Mouse (Mus musculus): ENCODE data around the gene Vwf. TPM values are rescaled to one million over a fixed set of nuclear protein-coding genes. Genes with fewer than 3 reads are reported as not detected.

Gene Vwf
- total RNA-seq, 4 experiments from 2014 or later: 13.4 to 20.8 (median 15.4) TPM

DNA sequence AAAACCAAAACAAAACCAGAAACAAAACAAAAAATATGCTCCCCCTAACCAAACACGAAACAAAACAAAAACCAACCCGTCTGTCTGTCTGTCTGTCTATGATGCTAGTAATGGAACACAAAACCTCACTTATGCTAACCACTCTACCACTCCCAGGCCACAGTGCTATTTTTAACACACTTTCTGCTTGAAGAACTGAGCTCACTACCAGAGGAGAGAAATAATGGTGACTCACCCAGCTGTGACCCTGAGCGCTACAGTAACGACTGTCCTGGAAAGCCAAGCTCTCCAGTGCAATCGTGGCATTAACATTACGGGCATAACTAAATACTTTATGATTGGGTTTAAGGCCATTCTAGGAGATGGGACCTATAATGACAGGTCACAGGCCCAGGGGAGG lies 5.7 kb upstream of the Vwf start:
- no peak for DNase-seq (ENCODE audit: low spot score in 2 of 2)

DNA sequence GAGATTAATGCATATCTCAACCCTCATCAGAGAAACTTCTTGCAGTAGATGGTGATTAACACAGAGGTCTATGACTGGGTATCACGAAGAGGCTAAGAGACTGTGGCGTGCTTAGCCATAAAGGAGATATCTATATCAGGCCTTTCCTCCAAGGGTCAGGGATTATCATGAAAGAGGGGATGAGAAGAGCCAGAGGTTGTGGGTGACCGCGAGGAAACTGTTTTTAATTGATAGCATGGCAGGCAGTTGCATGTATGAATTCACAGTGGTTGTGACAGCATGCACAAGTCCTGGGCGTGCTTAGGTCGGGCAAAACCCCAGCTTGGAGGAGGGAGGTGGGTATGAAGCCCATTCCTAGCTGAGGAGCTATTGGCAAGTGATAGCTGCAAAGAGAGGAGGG lies 5.3 kb upstream of the Vwf start:
- DNase-seq (ENCODE audit: low spot score in 2 of 2): no peak

DNA sequence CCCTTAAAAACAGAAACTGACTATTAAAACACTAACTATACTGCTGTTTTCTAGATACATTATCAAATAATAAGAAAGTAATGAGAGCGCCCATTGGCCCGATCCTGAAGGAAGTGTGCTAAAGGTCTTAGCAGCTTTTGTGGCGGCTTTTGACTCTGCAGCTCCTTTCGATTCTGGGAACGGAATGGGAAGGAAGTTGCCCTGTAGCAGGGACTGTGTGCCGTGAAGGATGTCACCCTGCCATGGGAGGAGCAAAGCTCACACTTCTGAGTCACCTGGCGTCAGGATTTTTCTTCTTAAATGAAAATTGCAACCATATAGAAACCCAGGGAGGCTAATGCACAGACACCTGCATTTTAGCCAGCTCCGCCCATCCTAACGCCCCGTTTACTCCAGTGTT lies 1.8 kb downstream of the Vwf start:
- no peak for DNase-seq (ENCODE audit: low spot score in 2 of 2)

DNA sequence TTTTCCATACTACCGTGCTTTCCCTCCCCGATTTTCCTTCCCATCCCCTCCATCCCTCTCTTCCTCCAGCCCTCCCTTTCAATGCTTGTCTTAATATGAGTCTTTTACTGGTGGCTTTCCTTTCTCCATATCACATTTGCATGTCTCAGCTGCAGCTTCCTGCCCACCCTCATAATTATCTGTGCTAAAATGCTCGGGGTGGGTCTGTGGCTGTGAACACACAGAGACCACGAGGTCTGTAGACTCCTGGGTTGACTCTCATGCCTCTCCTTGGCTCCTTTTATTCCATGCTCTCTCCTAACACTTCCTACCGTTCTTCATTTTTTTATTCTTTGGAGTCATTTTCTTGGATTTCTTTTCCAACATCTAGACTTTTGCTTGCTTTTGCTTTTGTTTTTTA lies 3.6 kb downstream of the Vwf start:
- no peak for DNase-seq (ENCODE audit: low spot score in 2 of 2)

DNA sequence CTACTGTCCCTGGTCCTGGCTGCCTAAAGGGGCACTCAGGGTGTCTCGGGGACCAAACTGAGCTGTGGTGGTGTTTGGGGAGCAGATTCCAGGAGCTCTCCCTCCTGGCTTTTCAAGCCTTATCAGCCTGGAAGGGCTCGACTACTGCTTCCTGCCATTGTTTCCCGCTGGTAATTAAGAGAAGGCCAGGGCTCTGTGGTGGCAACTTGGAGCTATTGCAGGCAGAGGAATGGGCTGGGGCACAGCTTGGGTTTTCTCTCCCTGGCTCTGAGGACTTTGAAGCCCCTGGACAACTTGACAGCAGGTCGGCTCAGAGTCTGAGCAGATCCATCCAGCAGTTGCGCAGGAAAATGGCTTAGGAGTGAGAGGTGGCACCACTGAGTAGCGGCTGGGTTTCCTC lies 6.2 kb downstream of the Vwf start:
- no peak for DNase-seq (ENCODE audit: low spot score in 2 of 2)

DNA sequence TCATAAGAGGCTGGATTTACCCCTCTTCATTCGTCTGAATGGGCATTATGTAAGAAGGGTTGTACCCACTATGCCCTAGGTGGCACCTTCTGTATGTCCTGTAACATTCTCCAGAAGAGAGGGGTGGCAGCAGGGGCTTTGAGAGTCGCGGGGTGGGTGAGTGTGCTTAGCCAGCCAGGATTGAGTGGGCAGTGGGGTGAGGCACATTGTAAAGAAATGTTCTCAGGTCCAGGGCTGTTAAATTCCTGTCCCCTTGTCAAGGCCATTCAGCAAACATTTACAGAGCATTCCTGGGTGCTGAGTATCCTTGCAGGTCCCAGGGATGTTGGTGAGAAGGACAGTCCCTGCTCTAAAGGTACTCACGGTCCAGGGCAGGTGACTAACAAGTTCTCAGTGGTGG lies 7.0 kb downstream of the Vwf start:
- DNase-seq (ENCODE audit: low spot score in 2 of 2): no peak

DNA sequence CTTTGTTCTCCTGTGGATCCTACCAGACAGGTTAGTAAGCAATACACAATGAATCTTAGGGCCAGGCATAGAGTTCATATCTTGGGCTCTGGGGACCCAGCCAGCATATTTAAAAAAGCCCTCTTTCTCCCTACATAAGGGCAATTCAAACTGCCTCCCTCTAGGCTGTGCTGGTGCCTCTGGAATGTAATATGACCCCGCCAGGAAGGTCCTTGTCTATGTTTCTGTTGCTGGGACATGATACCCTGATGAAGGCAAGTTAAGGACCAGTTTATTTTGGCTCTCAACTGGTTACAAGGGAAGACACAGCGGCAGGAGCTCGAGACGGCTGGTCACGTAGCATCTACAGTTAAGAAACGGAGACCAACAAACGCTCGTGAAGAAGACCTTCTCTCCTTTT lies 12.3 kb downstream of the Vwf start:
- no peak for DNase-seq (ENCODE audit: low spot score in 2 of 2)

DNA sequence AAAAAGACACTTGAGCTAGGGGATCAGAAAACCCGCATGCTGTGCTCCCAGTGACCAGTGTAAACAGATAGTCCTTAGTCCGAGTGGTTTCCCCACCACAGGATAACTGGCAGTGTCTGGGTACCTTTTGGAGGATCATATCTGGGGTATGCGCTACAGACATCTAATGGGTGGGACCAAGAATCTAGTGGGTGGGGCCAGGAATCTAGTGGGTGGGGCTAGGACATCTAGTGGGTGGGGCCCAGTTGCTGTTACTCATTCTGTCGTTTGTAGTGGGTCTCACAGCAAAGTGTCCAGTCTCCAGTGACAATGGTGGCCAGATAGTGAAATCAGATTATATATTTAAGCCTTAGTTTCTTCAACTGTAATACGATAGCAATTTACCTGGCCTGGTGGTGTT lies 14.5 kb downstream of the Vwf start:
- DNase-seq (ENCODE audit: low spot score in 2 of 2): no peak

DNA sequence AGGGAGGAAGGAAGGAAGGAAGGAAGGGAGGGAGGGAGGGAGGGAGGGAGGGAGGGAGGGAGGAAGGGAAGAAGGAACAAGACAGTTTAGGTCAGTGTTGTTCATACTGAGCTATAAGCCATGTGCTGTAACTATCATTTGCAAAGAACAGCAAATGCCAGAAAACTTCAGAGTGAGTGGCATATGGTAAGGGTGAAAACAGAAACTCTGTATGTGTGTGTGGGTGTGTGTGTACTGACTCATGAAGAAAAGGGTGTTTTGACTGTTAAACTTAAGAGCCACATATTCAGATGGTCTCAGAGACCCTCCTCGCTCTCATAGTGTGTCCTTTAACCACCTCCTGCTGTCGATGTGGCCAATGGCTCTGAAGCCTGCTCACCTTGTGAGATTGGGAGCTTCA lies 14.9 kb downstream of the Vwf start:
- no peak for DNase-seq (ENCODE audit: low spot score in 2 of 2)

DNA sequence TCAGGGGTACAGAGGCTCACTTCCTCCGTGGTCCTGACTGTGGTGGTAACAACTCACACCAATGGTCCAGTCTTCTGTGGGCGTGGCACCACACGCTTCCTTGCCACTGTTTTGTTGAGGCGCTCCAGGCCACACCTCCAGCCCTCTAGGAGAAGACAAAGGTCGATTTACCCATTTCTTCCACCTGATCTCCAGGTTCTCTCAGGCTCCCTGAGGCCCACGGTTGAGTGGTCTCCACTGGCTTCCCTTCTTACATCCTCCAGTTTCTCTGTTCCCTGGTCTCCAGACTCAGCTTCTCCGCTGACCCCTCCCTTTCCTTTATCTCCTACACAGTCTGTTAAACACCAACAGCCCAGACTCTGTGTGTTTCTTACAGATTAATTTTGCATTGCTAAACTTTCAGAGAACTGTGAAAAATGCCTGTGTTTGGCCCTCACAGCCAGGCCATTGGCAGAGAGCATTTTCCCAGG lies 18.3 kb downstream of the Vwf start:
- DNase-seq (ENCODE audit: low spot score in 2 of 2): no peak

DNA sequence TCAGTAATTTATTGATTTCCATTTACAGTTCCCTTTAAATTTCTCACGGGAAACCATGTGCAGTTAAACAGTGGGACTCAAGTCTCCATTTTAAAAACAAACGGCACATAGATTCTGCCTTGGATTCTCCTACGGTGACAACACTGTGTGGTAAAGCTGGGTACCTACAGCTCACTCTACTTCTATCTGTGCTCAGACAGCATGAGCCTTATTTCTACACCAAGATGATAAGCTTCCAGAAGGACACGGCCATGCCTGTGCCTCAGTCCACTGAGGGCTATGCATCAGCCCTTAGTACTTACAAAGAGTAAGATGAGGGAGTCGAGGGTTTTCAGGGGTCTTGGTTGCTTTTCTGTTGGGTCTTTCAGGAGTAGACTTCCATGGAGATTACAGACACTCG lies 18.8 kb downstream of the Vwf start:
- DNase-seq (ENCODE audit: low spot score in 2 of 2): no peak

DNA sequence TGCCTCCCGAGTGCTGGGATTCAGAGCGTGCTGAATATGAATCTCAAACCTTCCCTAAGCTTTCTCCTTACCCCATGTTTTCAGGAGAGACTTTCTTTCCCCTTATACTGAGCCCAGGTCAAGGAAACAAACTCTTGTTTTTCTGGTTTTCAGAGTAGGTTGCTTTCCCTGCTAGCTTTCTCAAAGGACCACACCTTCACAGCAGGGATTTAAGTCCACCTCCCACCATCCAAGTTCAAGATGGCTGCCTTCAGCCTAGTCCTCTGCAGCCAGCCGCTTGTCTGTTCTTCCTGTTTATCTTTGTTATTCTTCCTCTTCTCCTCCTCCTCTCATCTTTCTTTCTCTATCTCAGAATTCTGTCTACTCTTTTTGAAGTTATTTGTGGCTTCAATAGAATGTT lies 20.1 kb downstream of the Vwf start:
- no peak for DNase-seq (ENCODE audit: low spot score in 2 of 2)

DNA sequence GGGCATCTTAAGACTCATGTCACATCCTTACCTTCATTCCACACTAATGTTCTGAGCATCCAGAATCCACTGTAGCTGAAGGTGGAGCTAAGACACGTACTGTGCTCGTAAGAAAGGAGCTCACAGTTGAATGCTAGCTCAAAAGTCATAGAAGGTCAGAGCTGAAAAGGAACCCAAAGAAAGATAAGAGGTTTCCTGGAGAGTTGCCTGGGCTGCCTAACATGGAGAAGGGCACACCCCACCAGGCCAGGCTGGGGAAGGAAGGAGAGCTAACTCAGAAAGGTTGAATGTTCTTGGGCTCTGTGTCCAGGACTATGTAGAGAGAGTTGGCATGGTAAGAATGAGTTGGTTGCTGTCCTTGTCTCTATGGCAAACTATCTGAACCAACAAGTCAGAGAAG lies 21.8 kb downstream of the Vwf start:
- DNase-seq (ENCODE audit: low spot score in 2 of 2): no peak

DNA sequence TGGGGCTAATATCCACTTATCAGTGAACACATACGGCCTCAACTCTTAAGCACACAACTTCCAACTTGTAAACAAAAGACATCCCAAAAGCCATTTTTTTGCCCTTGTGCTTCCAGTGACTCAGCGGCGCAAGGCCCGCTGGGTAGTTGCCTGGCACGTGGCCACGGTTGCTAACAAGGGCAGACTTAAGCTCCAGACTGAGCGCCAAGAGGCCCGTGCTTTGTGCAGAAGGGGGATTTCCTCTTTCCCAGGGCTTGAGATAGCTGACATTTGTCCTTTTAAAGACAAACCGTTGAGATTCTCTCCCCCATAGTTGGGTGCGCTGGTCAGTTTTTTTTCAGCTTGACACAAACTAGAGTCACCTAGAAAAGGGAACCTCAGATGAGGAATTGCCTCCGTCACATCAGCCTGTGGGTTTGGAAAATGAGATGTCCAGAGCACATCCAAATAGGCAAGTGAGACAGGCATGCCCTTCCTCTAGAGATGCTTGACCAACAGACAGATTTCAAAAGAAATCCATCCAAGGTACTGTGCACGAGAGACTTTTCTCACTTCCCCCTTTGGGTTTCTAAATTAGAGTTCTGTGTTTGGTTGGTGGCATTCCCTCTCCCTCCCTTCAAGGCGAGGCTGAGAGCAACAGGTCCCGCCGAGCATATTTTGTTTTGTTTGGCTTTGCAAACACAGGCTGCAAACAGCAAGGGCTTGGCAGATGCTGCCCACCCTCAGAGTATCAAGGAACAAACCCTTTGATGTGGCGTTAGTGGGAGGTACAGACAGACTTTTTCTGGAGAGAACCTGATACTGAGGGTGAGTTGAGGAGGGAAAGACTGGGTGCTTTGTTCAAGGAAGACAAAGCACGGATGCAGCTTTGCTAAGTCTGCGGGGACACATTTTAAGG lies 26.0 kb downstream of the Vwf start:
- peak; percentile 37 to 69 for DNase-seq (ENCODE audit: low spot score in 2 of 2)

DNA sequence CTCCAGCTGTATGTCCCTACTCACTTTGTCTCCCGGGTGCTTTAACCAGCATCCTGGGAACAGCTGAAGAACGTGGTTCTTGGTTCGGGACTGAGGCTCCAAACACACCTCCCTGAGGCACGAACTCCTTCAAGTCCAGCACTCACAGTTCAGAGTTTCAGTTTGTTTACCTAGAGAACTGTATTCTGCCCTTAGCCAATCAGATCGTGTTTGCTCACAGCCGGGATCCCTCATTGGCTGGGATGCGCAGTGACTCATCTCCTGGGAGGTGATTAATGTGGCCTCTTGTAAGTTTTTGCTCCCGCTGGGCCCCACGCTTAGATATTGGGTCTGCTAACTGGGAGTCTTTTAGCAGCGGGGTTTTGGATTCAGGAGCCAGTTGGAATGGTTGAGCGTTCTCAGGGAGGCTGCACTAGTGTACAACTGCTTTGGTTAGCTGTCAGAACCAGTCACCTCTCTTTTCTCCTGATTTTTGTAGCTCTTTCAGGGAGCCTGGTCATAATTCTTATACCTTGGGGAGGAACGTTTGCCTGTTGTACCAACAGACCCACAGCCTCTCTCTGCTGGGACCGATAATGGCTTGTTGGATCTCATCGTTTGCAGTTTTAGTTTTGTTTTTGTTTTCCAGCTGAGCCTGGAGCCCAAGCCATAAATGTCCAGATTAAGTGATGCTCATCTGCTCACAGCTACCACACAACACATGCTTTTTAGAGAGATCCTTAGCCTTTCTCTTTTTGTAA lies 26.8 kb downstream of the Vwf start:
- peak; percentile 43 to 62 for DNase-seq (ENCODE audit: low spot score in 2 of 2)

DNA sequence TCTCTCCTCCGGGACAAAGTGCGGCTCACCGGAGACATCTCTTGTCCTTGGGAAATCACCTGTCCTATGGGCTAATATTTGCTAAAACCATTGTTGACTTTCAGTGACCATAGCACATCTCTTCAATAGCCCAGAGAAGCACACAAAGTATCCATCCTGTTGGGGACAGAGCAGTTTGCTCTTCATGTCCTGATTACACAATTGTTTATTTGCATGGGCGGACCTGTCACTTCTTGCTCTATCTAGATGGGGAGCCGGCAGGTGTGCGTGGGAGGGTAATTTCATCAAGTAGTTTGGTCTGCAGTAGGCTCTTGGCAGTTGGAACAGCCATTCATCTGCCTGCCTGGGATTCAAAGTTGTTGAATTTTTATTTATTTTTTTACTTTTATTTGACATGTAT lies 28.5 kb downstream of the Vwf start:
- no peak for DNase-seq (ENCODE audit: low spot score in 2 of 2)

DNA sequence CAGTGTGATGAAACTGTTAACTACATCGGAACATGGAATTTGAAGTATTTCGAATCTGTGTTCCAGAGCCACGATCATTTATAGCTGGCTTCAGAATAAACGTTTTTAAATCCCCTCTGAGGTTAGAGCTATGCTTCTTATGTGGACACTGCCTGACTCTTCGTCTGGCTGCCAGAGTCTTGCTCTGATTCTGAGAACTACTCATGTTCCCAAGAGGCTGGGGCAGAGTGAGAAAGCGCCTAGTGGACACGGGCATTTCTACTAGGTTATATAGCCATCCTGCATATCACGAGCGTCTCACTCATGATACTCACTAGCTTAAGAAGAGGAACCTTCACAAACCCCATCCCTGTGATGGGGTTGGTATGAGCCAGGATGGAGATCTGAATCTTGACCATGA lies 30.7 kb downstream of the Vwf start:
- no peak for DNase-seq (ENCODE audit: low spot score in 2 of 2)

DNA sequence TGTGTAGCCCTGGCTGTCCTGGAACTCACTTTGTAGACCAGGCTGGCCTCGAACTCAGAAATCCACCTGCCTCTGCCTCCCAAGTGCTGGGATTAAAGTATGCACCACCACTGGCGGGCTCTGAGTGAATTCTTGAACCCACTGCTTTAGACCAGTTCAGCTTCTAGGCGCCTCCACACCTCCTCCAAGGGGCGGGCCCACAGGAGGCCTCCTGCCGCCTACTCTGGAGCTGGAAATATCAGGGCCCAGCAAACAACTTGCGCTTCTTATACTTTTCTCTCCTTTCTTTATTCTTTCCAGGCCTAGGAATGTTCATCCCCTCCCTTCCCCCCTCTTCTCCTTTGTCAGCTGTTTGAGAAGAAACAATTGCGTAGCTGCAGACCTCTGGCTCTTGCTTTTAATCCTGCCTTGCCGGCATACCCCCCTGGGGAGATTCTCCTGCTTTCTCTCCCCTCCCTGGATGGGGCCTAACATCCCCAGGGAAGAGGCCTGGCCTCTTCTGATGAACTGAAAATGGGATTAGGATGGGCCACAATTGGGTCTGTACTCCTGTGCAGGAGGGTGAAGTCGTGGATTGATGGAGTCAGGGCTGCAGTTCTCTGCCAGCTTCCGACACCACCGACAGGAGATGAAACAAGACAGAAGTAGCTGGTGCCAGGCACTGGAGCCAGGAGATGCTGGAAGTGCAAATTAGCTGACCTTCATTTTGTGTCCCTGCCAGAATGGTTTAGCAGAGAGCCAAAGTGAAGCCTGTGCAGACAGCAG lies 31.5 kb downstream of the Vwf start:
- DNase-seq (ENCODE audit: low spot score in 2 of 2): peak in 1 of 2 experiments; percentile 25

DNA sequence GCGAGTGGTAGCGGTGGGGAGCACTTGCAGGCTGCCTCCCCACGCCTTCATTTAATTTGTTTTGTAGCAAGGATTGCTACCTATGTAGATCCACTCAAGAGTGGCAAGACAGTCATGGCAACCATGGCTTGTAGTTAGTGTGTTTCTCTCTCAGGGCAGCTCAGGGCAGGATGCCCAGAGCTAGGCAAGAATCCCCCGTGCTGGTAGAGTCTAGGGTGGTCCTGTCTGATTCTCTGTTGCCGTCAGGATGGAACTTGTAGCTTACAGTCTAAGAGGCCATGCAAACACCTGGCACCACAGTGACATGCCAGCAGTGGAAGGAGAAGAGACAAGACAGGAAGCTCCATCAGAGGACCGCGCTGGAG lies 32.1 kb downstream of the Vwf start:
- DNase-seq (ENCODE audit: low spot score in 2 of 2): no peak

DNA sequence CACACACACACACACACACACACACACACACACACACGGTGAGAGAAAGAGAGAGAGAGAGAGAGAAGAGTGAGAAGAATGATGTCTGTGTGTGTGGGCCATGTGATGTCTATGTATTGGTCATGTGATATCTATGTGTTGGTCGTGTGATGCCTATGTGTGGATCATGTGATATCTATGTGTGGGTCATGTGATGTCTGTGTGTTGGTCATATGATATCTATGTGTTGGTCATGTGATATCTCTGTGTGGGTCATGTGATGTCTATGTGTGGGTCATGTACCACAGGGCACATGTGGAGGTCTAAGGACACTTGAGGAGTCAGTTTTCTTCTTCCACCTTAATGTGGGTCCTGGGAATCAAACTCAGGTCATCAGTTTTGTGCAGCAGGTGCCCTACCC lies 33.3 kb downstream of the Vwf start:
- no peak for DNase-seq (ENCODE audit: low spot score in 2 of 2)

DNA sequence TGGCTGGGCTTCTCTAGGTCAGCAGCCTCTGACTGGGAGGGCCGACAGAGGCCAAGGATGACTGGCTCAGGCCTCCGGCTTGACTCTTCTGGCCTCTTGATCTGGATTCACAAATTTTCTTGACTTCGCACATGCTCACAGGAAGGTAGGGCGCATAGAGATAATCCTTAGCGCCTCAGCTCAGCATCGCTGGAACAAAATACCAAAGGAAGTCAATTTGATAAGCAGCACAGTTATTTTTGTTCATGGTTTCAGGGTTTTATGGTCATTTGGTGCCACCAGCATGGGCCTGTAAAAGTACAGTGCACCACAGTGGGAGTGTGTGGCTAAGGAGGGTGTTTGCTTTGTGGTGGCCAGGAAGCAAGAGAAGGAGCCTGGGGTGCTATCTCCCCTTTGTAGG lies 37.1 kb downstream of the Vwf start:
- no peak for DNase-seq (ENCODE audit: low spot score in 2 of 2)

DNA sequence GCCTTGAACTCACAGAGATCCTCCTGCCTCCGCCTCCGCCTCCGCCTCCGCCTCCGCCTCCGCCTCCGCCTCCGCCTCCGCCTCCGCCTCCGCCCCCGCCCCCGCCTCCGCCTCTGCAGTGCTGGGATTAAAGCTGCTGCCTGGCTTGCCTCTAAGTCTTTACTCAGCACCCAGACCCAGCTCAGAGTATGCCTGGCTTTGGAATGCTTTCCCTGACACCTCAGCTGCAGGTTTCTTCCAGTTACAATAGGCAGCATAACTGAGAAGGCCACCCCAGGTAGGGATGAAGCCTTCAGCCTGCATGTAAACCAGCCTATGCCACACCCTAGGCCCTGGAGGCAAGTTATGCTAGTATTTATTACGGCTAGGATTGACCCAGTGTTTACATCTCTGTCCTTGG lies 37.7 kb downstream of the Vwf start:
- DNase-seq (ENCODE audit: low spot score in 2 of 2): no peak
